In genomic region chr3:138823857-138824256, GRCm38 (mm10) we compare ENCODE assay signal across 14 mouse cellular contexts.
"Had no signal": no experiment of that assay in that cellular context is flagged by ENCODE, and none has a peak within 500 bp of the region (broad histone marks: within the 10 kb centered on the region; RNA-seq: fewer than 3 reads in every experiment).

No protein-coding gene starts in this region.

- DNase-seq: kidney, adult 8-10 months; kidney, postnatal 25 days; lung, embryonic 14.5 days; lung, postnatal 10 days; lung, postnatal 4 days; right cerebral cortex, adult 18-20 months; right cerebral cortex, postnatal 25 days; thymus, postnatal 4 days had no signal

- H3K27me3 ChIP-seq: limb, embryonic 15.5 days; liver, embryonic 12.5 days; midbrain, embryonic 12.5 days had no signal

- H3K4me2 ChIP-seq: limb, embryonic 15.5 days; liver, embryonic 12.5 days; lung, embryonic 14.5 days; midbrain, embryonic 12.5 days had no signal

- ATAC-seq: intestine, postnatal 0 days; liver, embryonic 12.5 days; midbrain, embryonic 16.5 days had no signal

- H3K4me1 ChIP-seq: liver, embryonic 12.5 days; megakaryocyte, embryonic 14.5 days had no signal

- H3K9ac ChIP-seq: limb, embryonic 15.5 days; liver, embryonic 12.5 days; lung, embryonic 14.5 days; midbrain, embryonic 12.5 days had no signal

- H3K9me3 ChIP-seq: limb, embryonic 15.5 days; liver, embryonic 12.5 days; midbrain, embryonic 12.5 days had no signal

- H3K4me3 ChIP-seq: limb, embryonic 15.5 days; liver, embryonic 12.5 days; megakaryocyte, embryonic 14.5 days; midbrain, embryonic 12.5 days had no signal

- H3K36me3 ChIP-seq: limb, embryonic 15.5 days; liver, embryonic 12.5 days; midbrain, embryonic 12.5 days had no signal

- H3K27ac ChIP-seq: limb, embryonic 15.5 days; liver, embryonic 12.5 days; midbrain, embryonic 12.5 days had no signal
